Mouse (Mus musculus) heart, postnatal 0 days (tissue): Measurements from ENCODE around the gene Tinag. TPM values are rescaled to one million over a fixed set of nuclear protein-coding genes. Genes with fewer than 3 reads are reported as not detected.

Experiments
- ATAC-seq: fragments of 200-750 bp; cut with Nextera tagmentation; 2 replicates; pipeline ENCODE4 v1.8.0; 2017; ENCODE audit warnings: low read depth, moderate number of reproducible peaks, moderate library complexity; ENCODE audit not compliant: insufficient read depth
- DNase-seq: peaks from one replicate; pipeline ENCODE4 v3.0.0-alpha.2; 2016; ENCODE audit warnings: low spot score
- H3K27ac ChIP-seq: fragments of 300-500 bp; sonication (generic); 2 replicates; pipeline ENCODE4 v1.5.1; 2014; ENCODE audit warnings: low read depth, mild to moderate bottlenecking
- H3K27me3 ChIP-seq: fragments of 300-500 bp; sonication (generic); 2 replicates; pipeline ENCODE4 v1.6.1; 2014; ENCODE audit warnings: low read length, mixed read lengths; ENCODE audit not compliant: control insufficient read depth, insufficient read depth
- H3K36me3 ChIP-seq: fragments of 300-500 bp; sonication (generic); replicated peaks from 2 replicates; pipeline ENCODE4 v1.6.1; 2014; ENCODE audit warnings: low read length, mixed read lengths; ENCODE audit not compliant: control insufficient read depth, insufficient read depth
- H3K4me1 ChIP-seq: fragments of 300-500 bp; sonication (generic); 2 replicates; pipeline ENCODE4 v1.6.1; 2014; ENCODE audit warnings: antibody characterized with exemption; ENCODE audit not compliant: control insufficient read depth, insufficient read depth
- H3K4me2 ChIP-seq: fragments of 300-500 bp; sonication (generic); 2 replicates; pipeline ENCODE4 v1.6.1; 2014; ENCODE audit warnings: low read depth, mild to moderate bottlenecking, low read length, moderate library complexity
- H3K4me3 ChIP-seq: fragments of 300-500 bp; sonication (generic); 2 replicates; pipeline ENCODE4 v1.5.1; 2014; ENCODE audit warnings: low read depth, low read length
- H3K9ac ChIP-seq: fragments of 300-500 bp; sonication (generic); replicated peaks from 2 replicates; pipeline ENCODE4 v1.6.1; 2014; ENCODE audit warnings: low read depth, low read length, mixed read lengths
- H3K9me3 ChIP-seq: fragments of 300-500 bp; sonication (generic); replicated peaks from 2 replicates; pipeline ENCODE4 v1.6.1; 2016; ENCODE audit warnings: low read length; ENCODE audit not compliant: control insufficient read depth
- CTCF ChIP-seq: IDR thresholded peaks from 2 replicates; pipeline ENCODE4 v1.5.1; 2016; ENCODE audit warnings: antibody characterized with exemption, control low read depth, low read depth
- EP300 ChIP-seq: IDR thresholded peaks from 2 replicates; pipeline ENCODE4 v1.6.1; 2016; ENCODE audit warnings: antibody characterized with exemption, low read depth
- WGBS: fragments of 180-500 bp; shearing (Covaris S2); extraction: QIAGEN DNeasy Blood & Tissue Kit; methylation state at CpG from one replicate; pipeline ENCODE4 v1.1.7; 2014; 5-methylcytosine and 5-hydroxymethylcytosine counted together
- polyA plus RNA-seq: library from polyadenylated mRNA; unstranded; fragments of >200 nt; fragmentation: Nextera tagmentation; extraction: Ambion mirVana; gene quantifications from 2 replicates; pipeline ENCODE4 v1.2.1, GENCODE M21; 2015
- total RNA-seq: library from RNA; depleted of rRNA; stranded (reverse); fragments of >200 nt; gene quantifications from 2 replicates; pipeline ENCODE4 v1.2.3, GENCODE M21; 2014; ENCODE audit warnings: low replicate concordance

Tinag gene
- total and polyA plus RNA-seq, 2 experiments from 2014 or later = not detected

GRCm38 (mm10) chr9:77018935-77019334 lies 26.7 kb downstream of the Tinag start:
- no peak overlapping the region for H3K4me3 ChIP-seq
- H3K9ac ChIP-seq = no peak overlapping the region
- H3K36me3 ChIP-seq = no peaks in the 10 kb centered on the region
- 24% methylated on average over 4 of the region's 4 CpGs for WGBS
- no peaks in the 10 kb centered on the region for H3K27me3 ChIP-seq
- H3K27ac ChIP-seq = peak overlapping the region; percentile 83
- no peak for TF ChIP-seq CTCF
- 0 out of 2 replicates have a peak, but pooled peaks have one; percentile 57 for TF ChIP-seq EP300
- peaks cover 11% of the 10 kb centered on the region for H3K4me1 ChIP-seq
- DNase-seq (peak; percentile 85), ATAC-seq (peak; percentile 92)
- no peak overlapping the region for H3K4me2 ChIP-seq
- H3K9me3 ChIP-seq = no peaks in the 10 kb centered on the region

DNA sequence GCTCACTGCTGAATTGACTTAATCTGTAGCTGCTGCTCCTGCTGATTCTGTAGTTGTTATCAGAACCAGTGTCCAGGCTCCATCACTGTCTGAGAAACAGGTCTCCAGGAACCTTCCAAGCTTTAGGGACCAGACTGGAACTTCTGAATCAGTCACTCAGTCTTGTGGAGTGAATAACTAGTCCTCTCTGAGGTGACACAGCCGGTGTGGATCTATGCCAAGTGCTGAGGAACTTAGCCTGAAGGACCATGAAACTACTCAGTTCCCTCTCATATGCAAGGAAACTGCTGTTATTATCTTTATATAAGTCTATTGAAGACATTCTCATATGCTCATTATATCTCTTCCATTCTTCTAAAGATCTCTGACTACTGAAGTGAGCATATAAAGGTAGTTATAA lies 49.6 kb downstream of the Tinag start:
- DNase-seq (no peak), ATAC-seq (no peak)
- Histone ChIP-seq H3K9ac (no peak overlapping the region), H3K4me3 (no peak overlapping the region), H3K4me2 (no peak overlapping the region), H3K9me3 (no peaks in the 10 kb centered on the region), H3K4me1 (no peaks in the 10 kb centered on the region), H3K27ac (no peak overlapping the region), H3K36me3 (no peaks in the 10 kb centered on the region), H3K27me3 (no peaks in the 10 kb centered on the region)
- no peak for TF ChIP-seq EP300
- TF ChIP-seq CTCF = no peak
- 89% methylated on average over 1 of the region's 1 CpGs for WGBS

DNA sequence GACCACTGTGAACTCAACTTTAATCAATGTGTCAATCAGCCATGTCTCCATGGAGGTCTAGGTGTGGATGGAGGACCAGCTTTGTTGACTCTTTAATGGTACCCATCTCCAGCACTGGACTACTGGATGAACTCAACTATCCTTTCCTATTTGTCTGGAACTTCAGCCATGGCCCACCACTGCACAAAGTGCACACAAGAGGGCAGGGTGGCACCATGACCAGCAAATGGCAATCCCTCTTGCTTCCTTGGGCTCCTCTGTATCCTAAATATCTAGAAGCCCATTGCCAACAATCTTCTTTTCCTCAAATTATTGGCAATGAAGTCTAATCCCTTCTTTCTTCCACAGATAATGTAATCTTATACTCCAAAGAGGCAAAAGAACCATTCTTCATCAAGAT lies 55.6 kb downstream of the Tinag start:
- H3K27me3 ChIP-seq = no peaks in the 10 kb centered on the region
- H3K4me2 ChIP-seq = no peak overlapping the region
- DNase-seq (peak; percentile 26), ATAC-seq (no peak)
- peak; percentile 69 for TF ChIP-seq CTCF
- no peak for TF ChIP-seq EP300
- H3K4me3 ChIP-seq = no peak overlapping the region
- H3K4me1 ChIP-seq = no peaks in the 10 kb centered on the region
- H3K27ac ChIP-seq = no peak overlapping the region
- no peaks in the 10 kb centered on the region for H3K36me3 ChIP-seq
- no peaks in the 10 kb centered on the region for H3K9me3 ChIP-seq
- H3K9ac ChIP-seq = no peak overlapping the region

- no peak overlapping the region for H3K9ac ChIP-seq
- TF ChIP-seq CTCF (no peak), EP300 (no peak)
- WGBS = 55% methylated on average over 1 of the region's 1 CpGs
- no peak overlapping the region for H3K4me3 ChIP-seq
- no peaks in the 10 kb centered on the region for H3K4me1 ChIP-seq
- H3K36me3 ChIP-seq = no peaks in the 10 kb centered on the region
- H3K4me2 ChIP-seq = no peak overlapping the region
- H3K27ac ChIP-seq = no peak overlapping the region
- DNase-seq (no peak), ATAC-seq (no peak)
- no peaks in the 10 kb centered on the region for H3K27me3 ChIP-seq
- H3K9me3 ChIP-seq = no peaks in the 10 kb centered on the region
Measured at GRCm38 (mm10) chr9:76934813-76935212, 110.8 kb downstream of the Tinag start.

DNA sequence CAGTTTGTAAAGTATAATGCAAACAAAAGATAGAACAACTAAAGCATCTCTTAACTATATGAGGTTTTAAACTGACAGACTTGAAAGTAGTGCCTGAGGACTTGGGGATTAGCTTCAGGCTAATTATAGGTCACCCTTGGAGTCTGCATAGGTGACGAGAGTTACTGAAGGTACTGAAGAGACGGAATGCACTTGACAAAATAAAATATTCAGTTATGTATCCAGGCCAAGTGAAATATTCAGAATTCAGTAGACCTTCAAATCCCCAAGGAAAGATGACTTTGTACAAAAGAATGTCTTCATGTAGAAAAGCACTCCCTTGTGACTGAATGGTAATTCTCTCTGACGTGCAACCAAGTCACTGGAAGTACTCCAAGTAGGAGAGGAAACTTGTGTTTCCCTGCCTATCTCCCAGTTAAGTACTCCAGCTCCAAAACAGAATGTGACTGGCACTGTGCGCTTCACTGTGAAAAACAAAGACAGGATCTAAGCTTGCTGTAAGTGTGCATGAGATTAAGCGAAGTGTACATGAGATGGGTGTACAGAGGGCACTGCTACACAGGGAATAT lies 130.4 kb downstream of the Tinag start:
- Histone ChIP-seq H3K4me3 (no peak overlapping the region), H3K27me3 (no peaks in the 10 kb centered on the region), H3K9me3 (no peaks in the 10 kb centered on the region), H3K9ac (no peak overlapping the region), H3K27ac (peak overlapping the region; percentile 21), H3K4me2 (peak overlapping the region; percentile 3; the same call in 1 of the 2 replicates), H3K36me3 (no peaks in the 10 kb centered on the region), H3K4me1 (0 out of 2 replicates have a peak, but pooled peaks cover 5% of the 10 kb centered on the region)
- ATAC-seq (peak; percentile 75), DNase-seq (peak; percentile 55)
- TF ChIP-seq CTCF (no peak), EP300 (no peak)
- 19% methylated on average over 5 of the region's 5 CpGs for WGBS
